8 mouse cellular contexts compared by ENCODE assay signal in genomic region chr5:110979011-110979860, GRCm38 (mm10).
DNase-seq lines count a peak whose midpoint lies in the region; ATAC-seq lines count a peak whose summit lies in the region.

No protein-coding gene starts in this region.

- peak overlapping the region; percentile 70 for H3K4me3 ChIP-seq in embryonic facial prominence, embryonic 12.5 days
- H3K4me3 ChIP-seq in heart, embryonic 12.5 days = peak overlapping the region; percentile 79
- peak overlapping the region; percentile 81 for H3K4me3 ChIP-seq in kidney, embryonic 16.5 days (ENCODE audit: low read length)
- H3K4me3 ChIP-seq in lung, embryonic 16.5 days (ENCODE audit: low read length) = peak overlapping the region; percentile 78

- H3K27ac ChIP-seq in embryonic facial prominence, embryonic 12.5 days = peak overlapping the region; percentile 97
- peak overlapping the region; percentile 87 for H3K27ac ChIP-seq in heart, embryonic 12.5 days (ENCODE audit: poor library complexity, severe bottlenecking)
- H3K27ac ChIP-seq in kidney, embryonic 16.5 days (ENCODE audit: low read length) = peak overlapping the region; percentile 92
- H3K27ac ChIP-seq in lung, embryonic 16.5 days (ENCODE audit: low read length) = peak overlapping the region; percentile 98

- ATAC-seq in CD4-positive, CD25-positive, alpha-beta regulatory T cell, adult 4 months = peak; percentile 32
- peak; percentile 48; the same call in 1 of the 2 replicates for ATAC-seq in embryonic facial prominence, embryonic 12.5 days (ENCODE audit: insufficient number of reproducible peaks, insufficient read depth, low FRiP score, low TSS enrichment)
- ATAC-seq in heart, embryonic 12.5 days (ENCODE audit: insufficient number of reproducible peaks, low FRiP score) = peak; percentile 62; the same call in 1 of the 2 replicates
- peak; percentile 69 for ATAC-seq in kidney, embryonic 16.5 days (ENCODE audit: low FRiP score, low TSS enrichment)
- ATAC-seq in lung, embryonic 16.5 days (ENCODE audit: low read depth) = peak; percentile 71

- peaks cover 25% of the 10 kb centered on the region for H3K4me1 ChIP-seq in embryonic facial prominence, embryonic 12.5 days
- peaks cover 18% of the 10 kb centered on the region for H3K4me1 ChIP-seq in heart, embryonic 12.5 days (replicated peaks)
- H3K4me1 ChIP-seq in kidney, embryonic 16.5 days (ENCODE audit: insufficient read depth, low read length) = peaks cover 24% of the 10 kb centered on the region
- peaks cover 12% of the 10 kb centered on the region for H3K4me1 ChIP-seq in lung, embryonic 16.5 days (replicated peaks; ENCODE audit: control insufficient read depth, insufficient read depth, low read length)

- peak overlapping the region; percentile 73 for H3K9ac ChIP-seq in embryonic facial prominence, embryonic 12.5 days
- peak overlapping the region; percentile 91 for H3K9ac ChIP-seq in heart, embryonic 12.5 days
- peak overlapping the region; percentile 91 for H3K9ac ChIP-seq in kidney, embryonic 16.5 days (replicated peaks; ENCODE audit: low read length)
- peak overlapping the region; percentile 89 for H3K9ac ChIP-seq in lung, embryonic 16.5 days (ENCODE audit: low read length)

- H3K4me2 ChIP-seq in embryonic facial prominence, embryonic 12.5 days (replicated peaks) = peak overlapping the region; percentile 95
- H3K4me2 ChIP-seq in heart, embryonic 12.5 days = peak overlapping the region; percentile 99
- peak overlapping the region; percentile 91 for H3K4me2 ChIP-seq in kidney, embryonic 16.5 days (replicated peaks; ENCODE audit: low read depth, low read length)
- peak overlapping the region; percentile 89 for H3K4me2 ChIP-seq in lung, embryonic 16.5 days (ENCODE audit: low read depth, low read length)

- under 1% methylated on average over 90 of the region's 104 CpGs for WGBS in embryonic facial prominence, embryonic 12.5 days
- 3% methylated on average over 102 of the region's 104 CpGs for WGBS in heart, embryonic 12.5 days
- under 1% methylated on average over 102 of the region's 104 CpGs for WGBS in kidney, embryonic 16.5 days
- WGBS in lung, embryonic 16.5 days = under 1% methylated on average over 88 of the region's 104 CpGs

- H3K36me3 ChIP-seq in embryonic facial prominence, embryonic 12.5 days = peaks cover 5% of the 10 kb centered on the region; the same call in 1 of the 2 replicates
- no peaks in the 10 kb centered on the region for H3K36me3 ChIP-seq in heart, embryonic 12.5 days
- H3K36me3 ChIP-seq in kidney, embryonic 16.5 days (ENCODE audit: insufficient read depth, low read length) = no peaks in the 10 kb centered on the region
- H3K36me3 ChIP-seq in lung, embryonic 16.5 days (ENCODE audit: control insufficient read depth, insufficient read depth, low read length) = 0 out of 2 replicates have a peak, but pooled peaks cover 2% of the 10 kb centered on the region

- DNase-seq in adrenal gland, adult 18-20 months (ENCODE audit: low spot score in 2 of 2) = peak; percentile 48 to 53
- DNase-seq in ovary, postnatal 10 days (ENCODE audit: low spot score) = peak; percentile 24
- peak; percentile 35 for DNase-seq in urinary bladder, postnatal 14 days (ENCODE audit: low spot score)

- H3K27me3 ChIP-seq in embryonic facial prominence, embryonic 12.5 days = no peaks in the 10 kb centered on the region
- H3K27me3 ChIP-seq in heart, embryonic 12.5 days (replicated peaks) = peaks cover 5% of the 10 kb centered on the region; the same call in 1 of the 2 replicates
- no peaks in the 10 kb centered on the region for H3K27me3 ChIP-seq in kidney, embryonic 16.5 days (ENCODE audit: insufficient read depth, low read length)
- H3K27me3 ChIP-seq in lung, embryonic 16.5 days (ENCODE audit: control insufficient read depth, insufficient read depth, low read depth, low read length) = no peaks in the 10 kb centered on the region

- peaks cover 5% of the 10 kb centered on the region; the same call in 1 of the 2 replicates for H3K9me3 ChIP-seq in embryonic facial prominence, embryonic 12.5 days
- peaks cover 6% of the 10 kb centered on the region for H3K9me3 ChIP-seq in heart, embryonic 12.5 days (replicated peaks)
- 0 out of 2 replicates have a peak, but pooled peaks cover 5% of the 10 kb centered on the region for H3K9me3 ChIP-seq in kidney, embryonic 16.5 days (ENCODE audit: low read length)
- 0 out of 2 replicates have a peak, but pooled peaks cover 4% of the 10 kb centered on the region for H3K9me3 ChIP-seq in lung, embryonic 16.5 days (ENCODE audit: control insufficient read depth, low read length)

Comparison
In these comparisons a context has a peak if more than half of its experiments do, and no peak if none do; other contexts are left out.
1. Peak in every context shown above with its lines: DNase-seq, ATAC-seq, H3K4me3 ChIP-seq and H3K27ac ChIP-seq.